Mouse (Mus musculus) central nervous system, embryonic 14 days (tissue): ENCODE measurements around the gene Zfp784. TPM values are rescaled to one million over a fixed set of nuclear protein-coding genes. Genes with fewer than 3 reads are reported as not detected.

Experiments
- polyA plus RNA-seq: library from polyadenylated mRNA; depleted of rRNA; stranded (reverse); fragments of >200 nt; gene quantifications from 2 replicates; pipeline ENCODE4 v1.2.3, GENCODE M21; 2012; rRNA removed

The Zfp784 gene
- polyA plus RNA-seq: 7.1 and 7.4 TPM in 2 replicates

DNA sequence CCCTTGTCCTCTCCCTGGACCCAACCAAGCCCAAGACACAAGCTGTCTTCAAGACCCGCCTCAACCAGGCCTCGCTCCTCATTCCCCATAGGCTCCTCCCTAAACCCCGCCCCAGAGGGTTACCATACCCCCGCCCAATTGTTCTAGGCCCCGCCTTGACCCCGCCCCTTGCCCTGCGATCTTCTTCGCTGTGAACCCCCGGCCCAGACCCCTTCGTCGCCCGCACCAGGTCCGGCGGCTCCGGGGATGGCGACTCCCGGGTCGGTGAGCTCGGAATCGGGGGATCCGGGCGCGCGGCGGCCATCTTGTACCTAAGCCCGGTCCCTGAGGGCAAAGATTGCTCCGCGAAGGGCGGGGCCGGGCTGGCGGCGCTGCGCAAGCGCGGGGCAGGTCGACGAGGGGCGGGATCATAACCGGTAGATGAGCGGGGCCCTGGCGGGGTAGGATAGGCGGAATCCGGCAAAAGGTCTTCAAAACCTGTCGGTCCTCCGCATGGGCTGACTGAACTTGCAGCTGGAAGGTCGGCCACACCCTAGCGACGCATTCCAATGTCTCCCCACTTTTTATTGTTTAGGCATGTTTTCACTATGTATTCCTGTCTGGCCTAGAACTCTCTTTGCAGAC, at the start of gene Zfp784:
Gene Zfp784, minus strand, starts transcription at position 338 of the 624 bp plus-strand sequence.

GRCm38 (mm10) chr7:5080010-5080751, 41.9 kb upstream of the Zfp784 start, which contains the start of gene Epn1:
Epn1 (plus strand) TSS chr7:5080235.

DNA sequence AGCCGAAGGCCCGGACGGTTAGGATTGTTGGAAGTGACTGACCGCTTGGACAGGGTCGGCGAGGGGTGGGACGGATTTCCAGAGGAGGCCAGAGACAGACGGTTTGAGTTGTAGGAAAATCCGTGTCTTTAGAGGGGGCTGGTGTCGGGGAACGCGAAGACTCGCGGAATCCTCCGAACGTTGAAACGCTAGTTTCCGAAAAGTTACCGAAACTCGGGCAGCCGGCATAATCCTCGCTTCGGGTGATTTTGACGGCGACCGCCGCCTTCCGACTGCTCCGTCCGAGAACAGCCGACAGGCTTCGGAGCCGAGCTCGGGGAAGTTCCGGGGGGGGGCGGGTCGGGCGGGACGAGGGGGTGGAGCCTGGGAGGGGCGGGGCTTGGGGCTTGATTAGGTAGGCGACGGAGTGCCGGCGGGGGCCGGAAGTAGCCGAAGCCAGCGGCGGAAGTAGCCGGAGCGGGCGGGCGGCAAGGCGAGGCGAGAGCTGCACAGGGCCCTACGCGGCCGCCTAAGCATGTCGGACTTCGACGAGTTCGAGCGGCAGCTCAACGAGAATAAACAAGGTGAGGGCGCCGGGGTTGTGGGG, 23.6 kb upstream of the Zfp784 start, which contains the start of gene U2af2:
Gene U2af2, plus strand, starts transcription at position 370 of the 586 bp plus-strand sequence.

GRCm38 (mm10) chr7:5051193-5052192, 13.2 kb upstream of the Zfp784 start, which contains the start of gene Zfp580:
Zfp580 (plus strand) TSS chr7:5051538.

DNA sequence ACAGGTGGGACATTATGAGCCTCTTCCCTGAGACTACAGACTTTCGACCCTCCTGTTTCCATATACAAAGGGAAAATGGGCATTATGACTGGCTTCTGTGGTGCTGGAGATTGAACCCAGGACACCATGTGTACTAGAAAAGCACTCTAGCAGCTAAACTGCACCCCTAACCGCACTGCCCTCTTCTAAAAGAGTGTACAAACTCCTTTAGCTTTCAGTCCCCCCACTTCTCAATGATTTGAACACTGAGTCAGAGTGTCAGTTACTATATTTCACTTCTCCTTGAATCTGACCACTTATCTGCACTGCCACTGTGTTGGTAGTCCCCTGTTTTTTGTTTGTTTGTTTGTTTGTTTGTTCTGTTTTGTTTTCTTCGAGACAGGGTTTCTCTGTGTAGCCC, 4.4 kb downstream of the Zfp784 start, which contains the start of gene 4632433K11Rik:
Gene 4632433K11Rik, plus strand, starts transcription at position 301 of the 400 bp plus-strand sequence.

GRCm38 (mm10) chr7:5020000-5020681, 18.1 kb downstream of the Zfp784 start, which contains the start of the genes Zfp865 and Ccdc106:
Zfp865 (plus strand) TSS chr7:5020376.
Ccdc106 (plus strand) TSS chr7:5020553.

DNA sequence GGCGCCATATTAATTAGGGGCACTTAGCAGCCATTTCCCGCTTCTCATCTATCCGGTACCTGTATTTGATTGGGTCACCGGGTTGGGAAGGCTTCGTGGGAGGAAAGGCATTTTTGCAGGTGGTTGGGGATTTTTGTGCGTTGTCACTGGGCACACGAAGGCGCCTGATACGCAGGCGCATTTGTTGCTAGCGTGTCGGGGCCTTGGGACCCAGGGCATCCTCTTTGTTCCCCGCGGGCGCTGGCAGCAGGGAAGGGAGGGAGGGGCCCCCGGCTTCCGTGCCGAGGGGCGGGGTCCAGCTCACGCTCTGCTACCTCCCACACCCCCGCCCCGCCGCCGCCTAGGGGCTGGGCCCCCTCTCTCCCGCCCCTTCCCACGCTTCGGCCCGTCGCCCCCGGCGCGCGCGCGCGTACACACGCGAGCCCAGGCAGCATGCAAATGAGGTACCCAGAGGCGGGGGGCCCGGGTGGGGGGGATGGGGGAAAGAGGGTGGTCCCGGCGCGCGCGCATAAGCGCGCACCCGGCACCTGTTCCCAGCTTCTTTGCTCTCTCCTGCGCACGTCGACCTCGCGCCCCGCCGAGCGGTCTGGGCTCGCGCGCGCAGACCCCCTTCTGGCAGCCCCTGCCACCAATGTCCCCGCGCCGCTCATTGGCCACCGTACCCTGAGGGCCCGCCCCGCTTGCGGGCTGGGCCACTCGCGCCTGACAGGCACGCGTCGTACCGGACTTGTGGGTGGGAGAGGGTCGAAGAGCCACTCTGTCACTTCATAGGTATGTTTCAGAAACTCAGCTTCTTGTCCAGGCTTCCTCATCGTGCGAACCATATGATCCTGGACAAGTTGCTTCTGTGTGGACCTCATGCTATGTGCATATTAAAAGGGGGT, 22.9 kb downstream of the Zfp784 start, which contains the start of gene Gm44973:
Gene Gm44973, plus strand, starts transcription at position 379 of the 884 bp plus-strand sequence.

DNA sequence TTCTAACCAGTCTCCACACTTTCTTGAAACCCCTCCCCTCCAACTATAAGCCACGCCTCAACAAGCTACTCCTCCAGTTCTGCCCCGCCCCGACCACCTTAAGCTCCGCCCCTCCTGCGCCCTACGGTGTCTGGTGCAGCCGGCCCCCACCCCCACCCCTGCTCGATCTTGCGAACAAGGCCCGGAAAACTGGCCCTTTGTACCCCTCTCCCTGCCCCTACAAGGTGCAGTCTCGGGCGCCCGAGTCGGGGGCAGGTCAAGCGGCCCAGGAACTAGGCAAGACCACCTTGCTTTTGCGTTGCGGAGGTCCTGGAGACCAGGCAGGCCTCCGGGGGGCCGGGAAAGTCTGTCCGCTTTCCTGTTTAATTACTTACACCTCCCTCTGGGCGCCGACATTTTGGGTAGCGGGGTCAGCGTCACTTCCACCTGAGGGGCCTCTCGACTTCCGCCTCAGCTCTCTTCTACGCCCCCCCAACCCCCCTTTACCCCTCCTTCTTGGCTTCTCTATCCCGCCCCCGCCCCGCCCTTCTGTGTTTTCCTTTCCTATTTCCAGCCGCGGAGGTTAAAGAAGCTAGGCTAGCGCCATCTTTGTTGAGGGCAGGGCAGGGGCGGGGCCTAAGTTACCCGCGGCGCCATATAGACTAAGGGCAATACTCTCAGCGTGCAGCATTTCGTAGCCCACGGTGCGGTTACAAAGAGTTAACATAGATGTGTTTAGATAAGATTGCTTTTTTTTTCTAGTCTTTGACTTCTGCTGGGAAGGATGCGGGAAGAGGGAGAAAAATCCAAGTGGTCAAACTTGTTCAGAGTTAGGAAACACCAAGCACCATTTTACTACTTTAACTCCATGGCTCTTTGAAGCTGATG, 23.8 kb downstream of the Zfp784 start, which contains the start of the genes Zfp524 and Fiz1:
Gene Zfp524, plus strand, starts transcription at position 165 of the 867 bp plus-strand sequence.
Gene Fiz1, minus strand, starts transcription at position 447 of the 867 bp plus-strand sequence.

GRCm38 (mm10) chr7:4996003-4996895, 42.0 kb downstream of the Zfp784 start, which contains the start of gene Zfp579:
Zfp579 (minus strand) TSS chr7:4996158.

Other genes starting within 250 kb of the Zfp784 start
- gene Tmem238, start 248.8 kb downstream of the Zfp784 start, polyA plus RNA-seq: 3.9 and 5.6 TPM in 2 replicates
- gene Rpl28, start 245.6 kb downstream of the Zfp784 start, polyA plus RNA-seq: 362 and 481 TPM in 2 replicates
- gene Ube2s, start 225.9 kb downstream of the Zfp784 start, polyA plus RNA-seq: 465 and 518 TPM in 2 replicates
- 106 and 108 TPM in 2 replicates for gene Shisa7, start 193.8 kb downstream of the Zfp784 start, polyA plus RNA-seq
- 2.7 and 3.3 TPM in 2 replicates for gene Isoc2b, start 168.2 kb downstream of the Zfp784 start, polyA plus RNA-seq
- 8.8 and 9.2 TPM in 2 replicates for gene Isoc2a, start 161.3 kb downstream of the Zfp784 start, polyA plus RNA-seq
- 0.53 and 0.79 TPM in 2 replicates for gene Gm36210, start 131.9 kb downstream of the Zfp784 start, polyA plus RNA-seq
- gene Zfp628, start 123.2 kb downstream of the Zfp784 start, polyA plus RNA-seq: 13.4 and 14.8 TPM in 2 replicates
- 21.3 and 21.4 TPM in 2 replicates for gene Nat14, start 116.4 kb downstream of the Zfp784 start, polyA plus RNA-seq
- 2.8 and 6.2 TPM in 2 replicates for gene Ssc5d, start 112.7 kb downstream of the Zfp784 start, polyA plus RNA-seq
- 0.07 and 0.23 TPM in 2 replicates for gene Sbk2, start 74.0 kb downstream of the Zfp784 start, polyA plus RNA-seq
- gene Sbk3, start 67.3 kb downstream of the Zfp784 start, polyA plus RNA-seq: 0.95 and 1.2 TPM in 2 replicates
- gene Zfp579, start 42.3 kb downstream of the Zfp784 start, polyA plus RNA-seq: 142 and 145 TPM in 2 replicates
- 9.8 and 12.6 TPM in 2 replicates for gene Zfp524, start 24.0 kb downstream of the Zfp784 start, polyA plus RNA-seq
- 47.0 and 53.2 TPM in 2 replicates for gene Fiz1, start 23.7 kb downstream of the Zfp784 start, polyA plus RNA-seq
- 0.09 TPM in 1 of 2 replicates, not detected in the other for gene Gm44973, start 22.9 kb downstream of the Zfp784 start, polyA plus RNA-seq
- 41.1 and 43.7 TPM in 2 replicates for gene Zfp865, start 18.1 kb downstream of the Zfp784 start, polyA plus RNA-seq
- gene Ccdc106, start 17.9 kb downstream of the Zfp784 start, polyA plus RNA-seq: 38.6 and 43.6 TPM in 2 replicates
- not detected in 2 replicates for gene 4632433K11Rik, start 4.3 kb downstream of the Zfp784 start, polyA plus RNA-seq
- 53.1 and 65.2 TPM in 2 replicates for gene Zfp580, start 13.1 kb upstream of the Zfp784 start, polyA plus RNA-seq
- 446 and 475 TPM in 2 replicates for gene U2af2, start 23.7 kb upstream of the Zfp784 start, polyA plus RNA-seq
- gene Epn1, start 41.8 kb upstream of the Zfp784 start, polyA plus RNA-seq: 147 and 151 TPM in 2 replicates
- not detected in 2 replicates for gene Rfpl4, start 78.5 kb upstream of the Zfp784 start, polyA plus RNA-seq
- gene Rasl2-9, start 87.5 kb upstream of the Zfp784 start, polyA plus RNA-seq: 0.28 and 0.36 TPM in 2 replicates
- not detected in 2 replicates for gene Vmn1r55, start 111.2 kb upstream of the Zfp784 start, polyA plus RNA-seq
- gene Vmn1r56, start 158.3 kb upstream of the Zfp784 start, polyA plus RNA-seq: not detected in 2 replicates
- not detected in 2 replicates for gene Vmn1r57, start 180.0 kb upstream of the Zfp784 start, polyA plus RNA-seq